ENCODE assay signal across 24 mouse cellular contexts in the genomic region with DNA sequence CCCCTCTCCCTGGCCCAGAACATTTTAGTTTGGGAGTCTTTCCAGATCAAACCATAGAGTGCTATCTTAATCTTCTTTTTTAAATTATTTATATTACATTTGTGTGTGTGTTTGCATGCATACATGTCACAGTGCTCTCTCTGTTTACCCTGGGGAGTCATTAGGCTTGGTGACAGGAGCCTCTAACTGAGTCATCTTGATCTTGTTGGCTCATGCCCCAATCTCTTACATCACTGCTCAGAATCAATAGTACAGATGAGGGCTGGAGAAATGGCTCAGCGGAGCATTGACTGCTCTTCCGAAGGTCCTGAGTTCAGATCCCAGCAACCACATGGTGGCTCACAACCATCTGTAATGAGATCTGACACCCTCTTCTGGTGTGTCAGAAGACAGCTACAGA.
"Had no signal": no experiment of that assay in that cellular context is flagged by ENCODE, and none has a peak within 500 bp of the region (broad histone marks: within the 10 kb centered on the region; RNA-seq: fewer than 3 reads in every experiment).

No protein-coding gene starts in this region.

- H3K9me3 ChIP-seq: heart, embryonic 13.5 days; heart, embryonic 15.5 days; hindbrain, embryonic 13.5 days; hindbrain, embryonic 15.5 days; kidney, embryonic 15.5 days; limb, embryonic 10.5 days; limb, embryonic 12.5 days; liver, embryonic 13.5 days had no signal

- H3K27me3 ChIP-seq: heart, embryonic 13.5 days; heart, embryonic 15.5 days; hindbrain, embryonic 13.5 days; hindbrain, embryonic 15.5 days; kidney, embryonic 15.5 days; limb, embryonic 12.5 days had no signal

- H3K36me3 ChIP-seq: heart, embryonic 13.5 days; heart, embryonic 15.5 days; hindbrain, embryonic 13.5 days; hindbrain, embryonic 15.5 days; kidney, embryonic 15.5 days; limb, embryonic 10.5 days; limb, embryonic 12.5 days; liver, embryonic 13.5 days had no signal

- DNase-seq: gastrocnemius, postnatal 14 days; gastrocnemius, postnatal 36 days; heart, adult 11 months; heart, adult 2 months; heart, postnatal 14 days; heart, postnatal 36 days; kidney, adult 11 months; kidney, adult 2 months; kidney, adult 9 months; kidney, postnatal 14 days; kidney, postnatal 36 days; liver, embryonic 13.5 days had no signal

- H3K9ac ChIP-seq: heart, embryonic 13.5 days; heart, embryonic 15.5 days; hindbrain, embryonic 13.5 days; hindbrain, embryonic 15.5 days; kidney, embryonic 15.5 days; limb, embryonic 12.5 days; liver, embryonic 13.5 days had no signal

- H3K4me2 ChIP-seq: heart, embryonic 11.5 days; heart, embryonic 13.5 days; heart, embryonic 15.5 days; hindbrain, embryonic 13.5 days; hindbrain, embryonic 15.5 days; kidney, embryonic 15.5 days; limb, embryonic 12.5 days; liver, embryonic 11.5 days; liver, embryonic 13.5 days had no signal

- H3K27ac ChIP-seq: heart, adult 2 months; heart, embryonic 13.5 days; heart, embryonic 15.5 days; hindbrain, embryonic 13.5 days; hindbrain, embryonic 15.5 days; hindbrain, postnatal 0 days; kidney, embryonic 15.5 days; kidney, postnatal 0 days; left cerebral cortex, adult 2 months; limb, embryonic 10.5 days; limb, embryonic 12.5 days; liver, embryonic 13.5 days had no signal

- H3K4me3 ChIP-seq: heart, adult 2 months; heart, embryonic 13.5 days; heart, embryonic 15.5 days; hindbrain, embryonic 13.5 days; hindbrain, embryonic 15.5 days; kidney, embryonic 15.5 days; left cerebral cortex, adult 2 months; limb, embryonic 10.5 days; limb, embryonic 12.5 days; liver, embryonic 13.5 days had no signal

- H3K4me1 ChIP-seq: hindbrain, embryonic 15.5 days had no signal
